Mouse (Mus musculus) adrenal gland, postnatal 4 days (tissue): ENCODE measurements around the gene Cngb1. TPM values are rescaled to one million over a fixed set of nuclear protein-coding genes. Genes with fewer than 3 reads are reported as not detected.

Source experiments
- DNase-seq, 2 experiments: peaks; one replicate each; pipeline ENCODE4 v3.0.0; 2021 to 2022; ENCODE audit warnings: low spot score in 2 of 2, mixed read lengths in 2 of 2
- total RNA-seq, 2 experiments: library from RNA; stranded (reverse); gene quantifications; 2 replicates each; pipeline ENCODE4 v1.2.3; 2021

Gene Cngb1
- total RNA-seq, 2 experiments from 2014 or later, result 2.1 to 2.3 TPM

DNA sequence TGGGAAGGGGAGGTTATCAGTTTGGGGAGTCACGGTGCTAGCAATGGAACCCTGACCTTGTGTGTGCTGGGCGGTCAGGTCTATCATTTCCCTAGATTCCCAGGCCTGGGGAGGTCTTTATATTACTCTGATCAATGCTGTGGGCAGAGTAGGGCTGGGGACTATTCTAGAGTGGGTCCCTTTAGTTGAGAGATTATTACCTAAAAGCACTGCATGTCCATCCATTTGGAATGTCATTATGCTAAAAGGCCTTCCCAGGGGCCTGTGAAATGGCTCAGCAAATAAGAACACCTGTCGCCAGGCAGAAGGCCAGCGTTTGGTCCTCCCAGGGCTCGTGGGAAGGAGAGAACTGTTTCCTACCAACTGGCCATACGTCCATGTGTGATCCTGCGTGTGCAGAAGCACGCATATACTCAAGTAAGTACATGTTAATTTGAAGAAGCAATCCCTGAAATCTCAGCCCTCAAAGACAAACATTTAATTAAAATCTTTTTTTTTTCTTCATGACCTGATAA, 104.3 kb downstream of the Cngb1 start:
- no peak for DNase-seq

DNA sequence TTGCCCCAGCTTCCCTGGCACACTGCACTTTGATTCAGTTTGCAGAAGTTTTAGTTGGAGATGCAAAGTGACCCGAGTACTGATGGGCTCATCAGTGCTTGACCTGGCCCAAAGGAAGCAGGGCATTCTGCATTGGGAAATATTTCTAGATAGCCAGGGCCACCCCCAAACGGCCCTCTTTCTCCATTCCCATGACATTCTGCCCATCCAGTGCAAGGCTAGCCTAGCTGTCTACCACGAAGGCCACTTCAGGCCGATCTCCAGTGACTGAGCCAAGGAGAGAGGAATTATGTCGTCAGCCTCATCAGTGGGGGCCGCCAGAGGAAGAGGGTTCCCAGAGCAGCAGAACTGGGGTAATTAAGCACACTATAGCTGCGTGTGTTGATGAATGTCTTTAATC, 104.9 kb downstream of the Cngb1 start:
- peak in 1 of 2 experiments; percentile 33 for DNase-seq

DNA sequence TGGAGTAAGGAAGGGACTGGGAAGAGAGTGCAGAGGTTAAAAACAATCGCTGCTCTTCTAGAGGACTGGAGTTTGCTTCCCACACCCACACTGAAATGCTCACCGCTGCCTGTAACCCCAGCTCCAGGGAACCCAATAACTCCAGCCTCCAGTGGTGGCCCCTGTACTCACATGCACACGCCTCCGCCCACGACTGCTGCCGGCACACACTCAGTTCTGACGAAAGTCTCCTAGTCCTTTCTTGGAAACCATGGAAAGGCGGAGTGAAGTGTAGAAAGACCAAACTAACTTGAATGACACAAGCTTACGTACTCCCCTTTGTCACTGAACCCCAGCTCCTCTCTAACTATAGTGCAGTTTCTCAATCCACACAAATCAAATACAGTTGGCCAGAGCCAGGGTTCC, 106.4 kb downstream of the Cngb1 start:
- DNase-seq, result no peak

DNA sequence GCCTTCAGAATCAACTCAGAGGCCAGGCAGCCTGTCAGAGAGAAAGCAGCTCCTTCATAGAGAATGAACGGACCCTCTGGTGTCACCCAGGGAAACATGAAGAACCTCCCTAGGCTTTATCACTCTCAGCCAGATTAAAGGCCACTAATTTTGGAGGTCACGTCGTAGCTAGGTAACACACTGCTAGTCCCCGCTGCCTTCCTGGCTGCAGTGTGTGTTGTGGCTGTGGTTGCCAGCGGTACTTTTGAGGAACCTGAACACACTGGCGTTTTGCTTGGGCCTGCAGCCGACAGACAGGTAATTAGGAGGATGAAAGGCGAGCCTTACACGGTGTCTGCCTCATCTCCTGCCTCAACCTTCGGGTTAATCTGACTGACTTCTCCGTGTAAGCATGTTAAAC, 110.7 kb downstream of the Cngb1 start:
- DNase-seq, result no peak

DNA sequence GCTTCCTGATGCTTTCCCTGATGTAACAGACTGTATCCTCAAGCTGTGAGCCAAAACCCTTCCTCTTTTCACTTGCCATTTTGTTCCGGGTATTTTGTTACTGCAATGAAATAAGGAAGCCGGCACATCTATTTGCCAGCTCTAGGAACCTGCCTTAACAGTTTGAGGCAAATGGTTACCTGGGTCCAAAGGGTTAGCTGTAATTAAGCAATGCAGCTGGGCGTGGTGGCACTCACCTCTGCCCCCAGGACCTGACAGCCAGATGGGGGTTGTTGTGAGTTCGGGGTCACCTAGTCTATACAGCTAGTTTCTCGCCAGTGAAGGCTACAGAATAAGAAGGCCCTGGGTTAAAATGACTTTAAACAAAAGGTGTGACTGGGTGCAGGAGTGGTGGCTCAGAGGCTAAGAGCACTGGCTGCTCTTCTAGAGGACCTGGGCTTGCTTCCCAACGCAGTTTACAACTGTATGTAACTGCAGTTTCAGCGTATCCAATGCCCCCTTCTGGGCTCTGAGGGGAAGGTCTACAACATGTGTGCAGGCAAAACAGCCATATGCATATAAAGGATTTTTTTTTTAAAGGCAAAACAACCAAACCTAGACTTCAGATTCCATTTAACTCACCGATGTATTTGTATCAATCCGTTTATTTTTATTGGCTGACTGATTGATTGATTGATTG, 114.7 kb downstream of the Cngb1 start:
- no peak for DNase-seq

Other genes with a start within 250 kb of the Cngb1 start
- gene Katnb1, start 225.4 kb downstream of the Cngb1 start, total RNA-seq, result 10 to 100 TPM; 20.2 to 20.9 TPM
- 100 to 1,000 TPM; 116 to 117 TPM for gene Kifc3, start 103.8 kb downstream of the Cngb1 start, total RNA-seq
- not detected for gene Tepp, start 4.0 kb upstream of the Cngb1 start, total RNA-seq
- 10 to 100 TPM; 15.9 to 16.7 TPM for gene Zfp319, start 25.4 kb upstream of the Cngb1 start, total RNA-seq
- 10 to 100 TPM; 25.2 to 28.5 TPM for gene Usb1, start 25.7 kb upstream of the Cngb1 start, total RNA-seq
- 10 to 100 TPM; 25.3 to 30.8 TPM for gene Mmp15, start 45.7 kb upstream of the Cngb1 start, total RNA-seq
- gene Cfap20, start 128.3 kb upstream of the Cngb1 start, total RNA-seq, result 10 to 100 TPM; 93.7 to 97.4 TPM
- gene Csnk2a2, start 183.5 kb upstream of the Cngb1 start, total RNA-seq, result 10 to 100 TPM; 84.9 to 89.1 TPM
- gene Ccdc113, start 227.5 kb upstream of the Cngb1 start, total RNA-seq, result 1 to 10 TPM; 1.4 to 2.4 TPM